Mouse (Mus musculus) liver, embryonic 15.5 days (tissue): Measurements from ENCODE around the gene Gm9573. TPM values are rescaled to one million over a fixed set of nuclear protein-coding genes. Genes with fewer than 3 reads are reported as not detected.

Source experiments
- ATAC-seq: fragments of 200-750 bp; cut with Nextera tagmentation; 2 replicates; pipeline ENCODE4 v1.8.0; 2017; ENCODE audit warnings: moderate number of reproducible peaks, mild to moderate bottlenecking, moderate library complexity; ENCODE audit not compliant: insufficient read depth
- H3K27ac ChIP-seq: fragments of 300-500 bp; sonication (generic); replicated peaks from 2 replicates; pipeline ENCODE4 v1.5.1; 2015; ENCODE audit warnings: mild to moderate bottlenecking, inconsistent platforms
- H3K27me3 ChIP-seq: fragments of 300-500 bp; sonication (generic); 2 replicates; pipeline ENCODE4 v1.6.1; 2015; ENCODE audit warnings: mild to moderate bottlenecking, inconsistent platforms
- H3K36me3 ChIP-seq: fragments of 300-500 bp; sonication (generic); replicated peaks from 2 replicates; pipeline ENCODE4 v1.6.1; 2015; ENCODE audit warnings: moderate library complexity, mild to moderate bottlenecking, inconsistent platforms
- H3K4me1 ChIP-seq: fragments of 300-500 bp; sonication (generic); replicated peaks from 2 replicates; pipeline ENCODE4 v1.6.1; 2015; ENCODE audit warnings: inconsistent platforms
- H3K4me2 ChIP-seq: fragments of 300-500 bp; sonication (generic); 2 replicates; pipeline ENCODE4 v1.6.1; 2015; ENCODE audit warnings: moderate library complexity, mild to moderate bottlenecking, inconsistent platforms
- H3K4me3 ChIP-seq: fragments of 300-500 bp; sonication (generic); replicated peaks from 2 replicates; pipeline ENCODE4 v1.5.1; 2015; ENCODE audit warnings: mild to moderate bottlenecking, inconsistent platforms
- H3K9ac ChIP-seq: fragments of 300-500 bp; sonication (generic); 2 replicates; pipeline ENCODE4 v1.6.1; 2015; ENCODE audit warnings: moderate library complexity, mild to moderate bottlenecking, inconsistent platforms
- H3K9me3 ChIP-seq: fragments of 300-500 bp; sonication (generic); replicated peaks from 2 replicates; pipeline ENCODE4 v1.6.1; 2016; ENCODE audit warnings: inconsistent platforms
- WGBS: fragments of 180-500 bp; shearing (Covaris S2); methylation state at CpG from one replicate; pipeline ENCODE4 v1.1.7; 2015; ENCODE audit warnings: mixed read lengths; ENCODE audit not compliant: insufficient replicate concordance; 5-methylcytosine and 5-hydroxymethylcytosine counted together
- polyA plus RNA-seq: library from polyadenylated mRNA; unstranded; fragments of >200 nt; fragmentation: Nextera tagmentation; extraction: Ambion mirVana; gene quantifications from 2 replicates; pipeline ENCODE4 v1.2.1, GENCODE M21; 2015

Gm9573 gene
- polyA plus RNA-seq, 1 experiment from 2014 or later, result not detected

DNA sequence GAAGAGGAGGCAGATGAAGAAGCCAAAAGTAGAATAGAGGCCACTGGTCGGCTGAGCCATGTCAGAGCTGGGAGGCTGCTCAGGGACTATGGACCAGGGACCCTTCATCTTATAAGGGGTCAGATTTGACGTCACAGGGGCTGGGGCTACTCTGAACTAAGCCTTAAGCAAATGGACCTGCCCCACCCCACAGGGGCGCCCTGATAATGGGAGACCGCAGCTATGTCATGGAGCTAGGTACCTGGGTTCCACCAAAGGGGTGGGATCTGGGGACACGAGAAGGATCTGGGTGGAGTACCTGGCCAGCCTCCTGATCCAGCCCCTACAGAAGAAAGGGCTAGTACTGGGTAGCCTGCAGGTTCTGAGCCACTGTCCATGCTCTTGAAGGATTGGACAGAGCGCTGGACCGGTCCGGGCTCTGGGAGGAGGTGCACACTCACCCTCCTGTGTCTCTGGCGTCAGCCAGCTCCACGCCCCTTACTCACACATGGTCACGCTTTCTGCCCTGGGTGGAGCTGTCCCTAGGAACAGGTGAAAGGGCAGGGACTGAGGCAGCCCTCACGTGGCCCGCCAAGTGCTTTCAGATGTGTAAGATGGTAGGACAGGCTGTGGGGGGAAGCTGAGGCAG is 17.3 kb upstream of the Gm9573 start, which contains the start of gene Mucl3:
Gene Mucl3, minus strand, starts transcription at position 87 of the 628 bp plus-strand sequence.
- Histone ChIP-seq H3K36me3 (no peaks in the 10 kb centered on the region), H3K27ac (no peak within 1 kb of the TSS), H3K4me3 (no peak within 1 kb of the TSS), H3K4me2 (no peak within 1 kb of the TSS), H3K4me1 (no peaks in the 10 kb centered on the region), H3K9me3 (no peaks in the 10 kb centered on the region), H3K9ac (no peak within 1 kb of the TSS), H3K27me3 (peaks cover 33% of the 10 kb centered on the region)
- WGBS, result 54% methylated on average over 13 of the region's 13 CpGs
- ATAC-seq, result no peak

DNA sequence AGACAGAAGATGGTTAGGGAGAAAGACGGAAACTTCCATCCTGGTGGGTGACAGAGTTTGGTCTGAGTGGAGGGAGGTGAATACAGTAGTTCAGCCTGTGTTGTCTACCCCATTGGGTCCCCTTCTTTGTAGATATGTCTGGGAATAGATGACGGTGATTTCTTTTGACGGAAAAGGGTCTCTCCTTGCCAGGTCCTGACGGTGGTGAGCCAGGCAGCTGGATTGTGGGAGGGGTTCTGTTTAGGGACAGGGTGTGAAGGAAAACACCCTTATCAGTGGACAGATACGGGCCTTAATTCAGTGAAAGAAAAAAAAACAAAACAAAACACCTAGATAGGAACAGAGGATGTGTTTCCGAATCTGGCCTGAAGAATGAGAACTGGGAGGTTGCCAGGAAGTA is 12.9 kb upstream of the Gm9573 start:
- ATAC-seq, result no peak
- Histone ChIP-seq H3K4me2 (no peak overlapping the region), H3K27me3 (peaks cover 49% of the 10 kb centered on the region), H3K4me3 (no peak overlapping the region), H3K9ac (no peak overlapping the region), H3K4me1 (peaks cover 3% of the 10 kb centered on the region; the same call in 1 of the 2 replicates), H3K9me3 (no peaks in the 10 kb centered on the region), H3K27ac (no peak overlapping the region), H3K36me3 (no peaks in the 10 kb centered on the region)
- WGBS, result 47% methylated on average over 6 of the region's 6 CpGs

GRCm38 (mm10) chr17:35638475-35639190 is 12.2 kb upstream of the Gm9573 start:
- H3K9ac ChIP-seq, result no peak overlapping the region
- H3K36me3 ChIP-seq, result no peaks in the 10 kb centered on the region
- H3K27ac ChIP-seq, result no peak overlapping the region
- H3K4me2 ChIP-seq, result no peak overlapping the region
- H3K4me3 ChIP-seq, result no peak overlapping the region
- WGBS, result 15% methylated on average over 14 of the region's 14 CpGs
- H3K9me3 ChIP-seq, result no peaks in the 10 kb centered on the region
- peaks cover 3% of the 10 kb centered on the region; the same call in 1 of the 2 replicates for H3K4me1 ChIP-seq
- H3K27me3 ChIP-seq, result peaks cover 46% of the 10 kb centered on the region
- no peak for ATAC-seq

GRCm38 (mm10) chr17:35636363-35636762 is 9.9 kb upstream of the Gm9573 start:
- WGBS, result 27% methylated on average over 5 of the region's 5 CpGs
- H3K4me2 ChIP-seq, result no peak overlapping the region

DNA sequence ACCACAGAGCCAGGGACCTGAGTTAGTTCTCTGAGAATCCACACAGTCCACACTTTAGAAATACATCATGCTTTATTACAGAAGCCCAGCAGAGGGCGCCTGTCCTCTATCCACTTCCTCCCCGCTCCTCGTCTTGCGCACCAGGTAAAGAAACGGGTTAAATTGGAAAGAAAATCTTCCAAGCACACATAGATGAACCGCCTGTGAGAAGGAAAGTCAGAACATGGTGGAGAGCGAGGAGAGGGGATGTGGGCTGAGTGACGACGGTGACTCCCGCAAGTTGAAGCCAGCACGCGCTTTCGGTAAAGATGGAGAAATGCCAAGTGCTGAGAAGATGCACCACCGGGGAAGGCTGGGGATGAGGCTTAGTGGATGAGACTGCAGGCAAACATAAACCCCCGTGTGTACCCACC is 9.3 kb upstream of the Gm9573 start:
- H3K4me3 ChIP-seq, result peak overlapping the region; percentile 32
- peaks cover 3% of the 10 kb centered on the region; the same call in 1 of the 2 replicates for H3K4me1 ChIP-seq
- no peak overlapping the region for H3K9ac ChIP-seq
- no peak overlapping the region for H3K27ac ChIP-seq
- no peak for ATAC-seq
- 2% methylated on average over 15 of the region's 15 CpGs for WGBS
- H3K36me3 ChIP-seq, result no peaks in the 10 kb centered on the region
- peak overlapping the region; percentile 57 for H3K4me2 ChIP-seq
- no peaks in the 10 kb centered on the region for H3K9me3 ChIP-seq
- H3K27me3 ChIP-seq, result peaks cover 31% of the 10 kb centered on the region

More at GRCm38 (mm10) chr17:35636363-35636762, 9.9 kb upstream of the Gm9573 start:
- Histone ChIP-seq H3K27ac (no peak overlapping the region), H3K9me3 (no peaks in the 10 kb centered on the region), H3K4me3 (no peak overlapping the region), H3K36me3 (no peaks in the 10 kb centered on the region), H3K27me3 (peaks cover 33% of the 10 kb centered on the region), H3K4me1 (peaks cover 3% of the 10 kb centered on the region; the same call in 1 of the 2 replicates), H3K9ac (no peak overlapping the region)
- no peak for ATAC-seq

DNA sequence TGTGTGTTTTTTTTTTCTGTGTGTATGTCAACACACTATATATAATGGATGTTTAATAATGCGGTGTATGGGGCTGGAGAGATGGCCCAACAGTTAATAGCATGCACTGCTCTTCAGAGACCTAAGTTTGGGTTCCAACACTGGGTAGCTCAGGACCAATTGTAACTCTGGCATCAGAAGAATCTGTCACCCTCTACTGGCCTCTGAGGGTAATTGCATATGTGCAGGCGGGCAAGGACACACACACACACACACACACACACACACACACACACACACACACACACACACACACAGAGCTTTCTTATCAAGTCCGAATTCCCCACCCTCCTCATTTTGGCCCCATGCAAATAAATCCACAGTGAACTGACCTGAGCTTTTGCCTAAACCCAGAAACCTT is 8.8 kb upstream of the Gm9573 start:
- H3K36me3 ChIP-seq, result no peaks in the 10 kb centered on the region
- peaks cover 3% of the 10 kb centered on the region; the same call in 1 of the 2 replicates for H3K4me1 ChIP-seq
- no peak overlapping the region for H3K4me3 ChIP-seq
- no peaks in the 10 kb centered on the region for H3K9me3 ChIP-seq
- WGBS, result 57% methylated on average over 3 of the region's 3 CpGs
- no peak overlapping the region for H3K27ac ChIP-seq
- peaks cover 31% of the 10 kb centered on the region for H3K27me3 ChIP-seq
- no peak overlapping the region for H3K4me2 ChIP-seq
- no peak for ATAC-seq
- no peak overlapping the region for H3K9ac ChIP-seq

GRCm38 (mm10) chr17:35633992-35634391 is 7.6 kb upstream of the Gm9573 start:
- H3K4me3 ChIP-seq, result no peak overlapping the region
- no peaks in the 10 kb centered on the region for H3K36me3 ChIP-seq
- H3K4me2 ChIP-seq, result no peak overlapping the region
- H3K27me3 ChIP-seq, result peaks cover 31% of the 10 kb centered on the region
- no peak overlapping the region for H3K27ac ChIP-seq
- peaks cover 3% of the 10 kb centered on the region; the same call in 1 of the 2 replicates for H3K4me1 ChIP-seq
- H3K9ac ChIP-seq, result no peak overlapping the region
- no peaks in the 10 kb centered on the region for H3K9me3 ChIP-seq
- no peak for ATAC-seq
- 11% methylated on average over 1 of the region's 1 CpGs for WGBS

DNA sequence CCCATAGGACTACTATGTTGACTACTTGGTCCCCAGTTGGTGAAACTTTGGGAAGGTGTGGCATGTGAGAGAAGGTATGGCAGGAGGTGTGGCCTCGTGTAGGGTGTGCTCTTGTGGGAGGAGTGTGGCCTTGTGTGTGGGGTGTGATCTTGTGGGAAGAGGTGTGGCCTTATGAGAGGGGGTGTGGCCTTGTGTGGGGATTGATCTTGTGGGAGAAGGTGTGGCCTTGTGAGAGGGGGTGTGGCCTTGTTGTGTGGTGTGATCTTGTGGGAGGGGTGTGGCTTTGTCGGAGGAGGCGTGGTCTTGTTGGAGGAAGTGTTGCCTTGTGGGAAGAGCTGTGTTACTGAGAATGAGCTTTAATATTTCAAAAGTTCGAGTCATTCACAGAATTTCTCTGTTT is 9.3 kb downstream of the Gm9573 start:
- no peaks in the 10 kb centered on the region for H3K4me1 ChIP-seq
- H3K4me3 ChIP-seq, result no peak overlapping the region
- no peaks in the 10 kb centered on the region for H3K27me3 ChIP-seq
- ATAC-seq, result no peak
- H3K9ac ChIP-seq, result no peak overlapping the region
- H3K9me3 ChIP-seq, result no peaks in the 10 kb centered on the region
- no peak overlapping the region for H3K27ac ChIP-seq
- no peaks in the 10 kb centered on the region for H3K36me3 ChIP-seq
- H3K4me2 ChIP-seq, result no peak overlapping the region
- WGBS, result 61% methylated on average over 4 of the region's 4 CpGs

- H3K9ac ChIP-seq, result no peak overlapping the region
- WGBS, result 42% methylated on average over 8 of the region's 8 CpGs
- no peaks in the 10 kb centered on the region for H3K4me1 ChIP-seq
- ATAC-seq, result no peak
- peaks cover 5% of the 10 kb centered on the region; the same call in 1 of the 2 replicates for H3K9me3 ChIP-seq
- no peaks in the 10 kb centered on the region for H3K36me3 ChIP-seq
- H3K27ac ChIP-seq, result no peak overlapping the region
- no peak overlapping the region for H3K4me2 ChIP-seq
- H3K4me3 ChIP-seq, result no peak overlapping the region
- no peaks in the 10 kb centered on the region for H3K27me3 ChIP-seq
Measured at GRCm38 (mm10) chr17:35601736-35602354, 24.6 kb downstream of the Gm9573 start.

- peaks cover 5% of the 10 kb centered on the region; the same call in 1 of the 2 replicates for H3K9me3 ChIP-seq
- no peak within 1 kb of the TSS for H3K27ac ChIP-seq
- WGBS, result 48% methylated on average over 2 of the region's 2 CpGs
- no peak for ATAC-seq
- H3K27me3 ChIP-seq, result no peaks in the 10 kb centered on the region
- no peak within 1 kb of the TSS for H3K4me2 ChIP-seq
- no peak within 1 kb of the TSS for H3K4me3 ChIP-seq
- no peaks in the 10 kb centered on the region for H3K4me1 ChIP-seq
- H3K36me3 ChIP-seq, result no peaks in the 10 kb centered on the region
- no peak within 1 kb of the TSS for H3K9ac ChIP-seq
Measured at GRCm38 (mm10) chr17:35601249-35601648, 25.2 kb downstream of the Gm9573 start, which contains the start of gene Sfta2. Gene Sfta2, plus strand, starts transcription at chr17:35601549.

DNA sequence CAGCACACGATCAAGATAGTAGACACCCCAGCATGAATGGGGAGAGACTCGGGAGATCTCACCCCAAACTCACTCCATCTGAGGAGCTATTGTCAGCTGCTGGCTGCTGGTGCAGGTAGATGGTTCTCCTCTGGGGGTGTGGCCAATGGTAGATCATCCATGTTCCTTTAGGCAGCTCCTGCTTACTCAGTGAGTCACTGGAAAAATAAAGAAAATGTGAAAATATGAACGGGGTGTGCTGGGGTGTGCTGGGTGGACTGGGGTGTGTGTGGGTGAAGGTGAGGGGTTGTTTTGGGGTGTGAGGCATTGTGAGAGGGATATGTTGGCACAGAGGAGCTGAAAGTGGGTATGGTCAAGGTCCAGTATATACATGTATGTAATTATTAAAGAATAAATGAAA is 29.0 kb downstream of the Gm9573 start:
- no peak for ATAC-seq
- Histone ChIP-seq H3K4me3 (no peak overlapping the region), H3K9ac (no peak overlapping the region), H3K36me3 (no peaks in the 10 kb centered on the region), H3K27me3 (no peaks in the 10 kb centered on the region), H3K9me3 (peaks cover 5% of the 10 kb centered on the region; the same call in 1 of the 2 replicates), H3K4me2 (no peak overlapping the region), H3K4me1 (no peaks in the 10 kb centered on the region), H3K27ac (no peak overlapping the region)
- WGBS, result 67% methylated on average over 3 of the region's 3 CpGs
